Mouse (Mus musculus) bone marrow macrophage, adult 2 months (primary cell): ENCODE data around the gene Kdm2a.

ENCODE experiments used
- CTCF ChIP-seq: IDR thresholded peaks from 2 replicates; pipeline ENCODE4 v1.5.1; 2012; ENCODE audit warnings: low read depth, mild to moderate bottlenecking, low read length, moderate library complexity
- POLR2A ChIP-seq: IDR thresholded peaks from 2 replicates; pipeline ENCODE4 v1.6.1; 2012; ENCODE audit warnings: mild to moderate bottlenecking, low read depth, low read length, borderline replicate concordance

GRCm38 (mm10) chr19:4309302-4309701 is 88.8 kb downstream of the Kdm2a start:
- no peak for TF ChIP-seq CTCF
- no peak for TF ChIP-seq POLR2A
